Comparison of ENCODE assay signal across 28 mouse cellular contexts in genomic region chr6:134905811-134906210, GRCm38 (mm10).
"Had no signal": no experiment of that assay in that cellular context is flagged by ENCODE, and none has a peak within 500 bp of the region (broad histone marks: within the 10 kb centered on the region; RNA-seq: fewer than 3 reads in every experiment).

No protein-coding gene starts in this region.

- H3K4me1 ChIP-seq: heart, embryonic 10.5 days; heart, embryonic 12.5 days; hindbrain, embryonic 10.5 days; hindbrain, embryonic 12.5 days; intestine, embryonic 15.5 days; limb, embryonic 10.5 days; limb, embryonic 12.5 days had no signal

- H3K4me2 ChIP-seq: heart, embryonic 12.5 days; hindbrain, embryonic 12.5 days; hindbrain, embryonic 14.5 days; intestine, embryonic 15.5 days; limb, embryonic 12.5 days; liver, embryonic 11.5 days; liver, embryonic 13.5 days; liver, embryonic 15.5 days had no signal

- H3K9me3 ChIP-seq: heart, embryonic 10.5 days; heart, embryonic 12.5 days; hindbrain, embryonic 12.5 days; intestine, embryonic 15.5 days; limb, embryonic 10.5 days; liver, embryonic 13.5 days; liver, embryonic 15.5 days had no signal

- DNase-seq: gastrocnemius, adult 2 months; gastrocnemius, postnatal 10 days; gastrocnemius, postnatal 25 days; heart, adult 18-20 months; heart, postnatal 10 days; heart, postnatal 4 days; kidney, adult 18-20 months; kidney, adult 9 months; kidney, postnatal 10 days; kidney, postnatal 25 days; kidney, postnatal 4 days; liver; liver, embryonic 13.5 days had no signal

- H3K9ac ChIP-seq: heart, embryonic 12.5 days; hindbrain, embryonic 12.5 days; hindbrain, embryonic 14.5 days; intestine, embryonic 15.5 days; limb, embryonic 12.5 days; liver, embryonic 13.5 days; liver, embryonic 15.5 days had no signal

- ATAC-seq: hindbrain, embryonic 16.5 days; inflammation-experienced regulatory T-cells, adult 6 months; intestine, embryonic 15.5 days; intestine, postnatal 0 days had no signal

- H3K36me3 ChIP-seq: heart, embryonic 10.5 days; heart, embryonic 12.5 days; hindbrain, embryonic 10.5 days; hindbrain, embryonic 12.5 days; intestine, embryonic 15.5 days; limb, embryonic 10.5 days; limb, embryonic 12.5 days; liver, embryonic 13.5 days; liver, embryonic 15.5 days had no signal

- H3K27me3 ChIP-seq: heart, embryonic 12.5 days; hindbrain, embryonic 12.5 days; intestine, embryonic 15.5 days; limb, embryonic 12.5 days; liver, embryonic 13.5 days; liver, embryonic 15.5 days had no signal

- H3K27ac ChIP-seq: gastrocnemius, adult 2 months; heart, embryonic 10.5 days; hindbrain, embryonic 10.5 days; hindbrain, embryonic 12.5 days; hindbrain, embryonic 14.5 days; intestine, embryonic 15.5 days; layer of hippocampus, adult 2 months; left cerebral cortex, adult 2 months; limb, embryonic 10.5 days; limb, embryonic 12.5 days; liver, embryonic 13.5 days; liver, embryonic 15.5 days had no signal

- H3K4me3 ChIP-seq: gastrocnemius, adult 2 months; heart, embryonic 10.5 days; heart, embryonic 12.5 days; hindbrain, embryonic 10.5 days; hindbrain, embryonic 12.5 days; intestine, embryonic 15.5 days; layer of hippocampus, adult 2 months; left cerebral cortex, adult 2 months; limb, embryonic 10.5 days; limb, embryonic 12.5 days; liver, embryonic 13.5 days; liver, embryonic 15.5 days had no signal
